Mouse (Mus musculus) heart, postnatal 10 days (tissue): ENCODE results near the gene Gbp3. TPM values are rescaled to one million over a fixed set of nuclear protein-coding genes. Genes with fewer than 3 reads are reported as not detected.
"Not testable (repeated sequence)": the region's sequence is repeated elsewhere in the genome, so short reads cannot be mapped to it uniquely, and the experiment has no call there.

Source experiments
- DNase-seq, 2 experiments: peaks; one replicate each; pipeline ENCODE4 v3.0.0; 2021
- intact Hi-C: fragments of 180-260 bp; cut with DNase I; formaldehyde crosslinking; loops from one replicate; pipeline ENCODE4 v1.15.1; 2025
- total RNA-seq, 2 experiments: library from RNA; stranded (reverse); gene quantifications; 2 replicates each; pipeline ENCODE4 v1.2.3; 2021

Gene Gbp3
- total RNA-seq, result 10 to 100 TPM in 1 of 2 experiments, 1 to 10 TPM in 1; 9.2 to 12.2 TPM

GRCm38 (mm10) chr3:142559632-142560228 is at the start of gene Gbp3:
Gene Gbp3, plus strand, starts transcription at chr3:142560026.
- intact Hi-C loops, result loop anchor here (1.0 to 5.0 kb wide), 4 partner anchors 29 to 148 kb away; partner anchors contain the start of gene Gbp7

GRCm38 (mm10) chr3:142528116-142528515 is 31.7 kb upstream of the Gbp3 start:
- intact Hi-C loops, result no loop called here
- peak; percentile 5 to 11 for DNase-seq

More at GRCm38 (mm10) chr3:142559632-142560228, at the start of gene Gbp3:
- peak; percentile 59 to 68 for DNase-seq

GRCm38 (mm10) chr3:142529597-142529996 is 30.2 kb upstream of the Gbp3 start:
- intact Hi-C loops, result no loop called here
- no peak for DNase-seq

GRCm38 (mm10) chr3:142530087-142530953 is 29.5 kb upstream of the Gbp3 start, which contains the start of gene Gbp7:
Gene Gbp7, plus strand, starts transcription at chr3:142530342.
- intact Hi-C loops, result loop anchor here (2.0 to 5.0 kb wide), 2 partner anchors 30 to 33 kb away; partner anchors contain the start of gene Gbp3
- peak; percentile 63 to 65 for DNase-seq

GRCm38 (mm10) chr3:142531595-142531994 is 28.2 kb upstream of the Gbp3 start:
- intact Hi-C loops, result loop anchor here (2.0 to 5.0 kb wide), 2 partner anchors 29 to 34 kb away; partner anchors contain the start of gene Gbp3
- no peak for DNase-seq

GRCm38 (mm10) chr3:142533185-142533584 is 26.6 kb upstream of the Gbp3 start:
- no peak for DNase-seq
- intact Hi-C loops, result loop anchor here (5.0 kb wide), 1 partner anchor 36 kb away; no protein-coding TSS in a partner anchor

- no peak for DNase-seq
- intact Hi-C loops, result no loop called here
Observed at GRCm38 (mm10) chr3:142535667-142536066, 24.2 kb upstream of the Gbp3 start.

GRCm38 (mm10) chr3:142541391-142541790 is 18.4 kb upstream of the Gbp3 start:
- no peak for DNase-seq
- intact Hi-C loops, result no loop called here

GRCm38 (mm10) chr3:142542776-142543175 is 17.1 kb upstream of the Gbp3 start:
- DNase-seq, intact Hi-C loops: not testable (repeated sequence)

- intact Hi-C loops, result no loop called here
Observed at GRCm38 (mm10) chr3:142546690-142547089, 13.1 kb upstream of the Gbp3 start.

GRCm38 (mm10) chr3:142550052-142550676 is 9.7 kb upstream of the Gbp3 start:
- no peak for DNase-seq
- intact Hi-C loops, result no loop called here

More at GRCm38 (mm10) chr3:142546690-142547089, 13.1 kb upstream of the Gbp3 start:
- DNase-seq, result no peak

GRCm38 (mm10) chr3:142554601-142555000 is 5.2 kb upstream of the Gbp3 start:
- intact Hi-C loops, result no loop called here
- no peak for DNase-seq

- DNase-seq, result no peak
- intact Hi-C loops, result no loop called here
Observed at GRCm38 (mm10) chr3:142555623-142556022, 4.2 kb upstream of the Gbp3 start.

GRCm38 (mm10) chr3:142560296-142560948 is 596 bp downstream of the Gbp3 start:
- intact Hi-C loops, result loop anchor here (1.0 to 5.0 kb wide), 4 partner anchors 30 to 147 kb away; partner anchors contain the start of gene Gbp7

GRCm38 (mm10) chr3:142561045-142561646 is 1.3 kb downstream of the Gbp3 start:
- intact Hi-C loops, result loop anchor here (2.0 to 5.0 kb wide), 2 partner anchors 30 to 146 kb away; partner anchors contain the start of gene Gbp7

More at GRCm38 (mm10) chr3:142560296-142560948, 596 bp downstream of the Gbp3 start:
- peak; percentile 88 to 92 for DNase-seq

GRCm38 (mm10) chr3:142561666-142562065 is 1.8 kb downstream of the Gbp3 start:
- no peak for DNase-seq
- intact Hi-C loops, result loop anchor here (2.0 to 5.0 kb wide), 2 partner anchors 31 to 146 kb away; partner anchors contain the start of gene Gbp7

More at GRCm38 (mm10) chr3:142561045-142561646, 1.3 kb downstream of the Gbp3 start:
- DNase-seq, result no peak

- intact Hi-C loops, result not testable (repeated sequence)
Observed at GRCm38 (mm10) chr3:142567490-142567889, 7.7 kb downstream of the Gbp3 start.

GRCm38 (mm10) chr3:142570738-142571137 is 10.9 kb downstream of the Gbp3 start:
- intact Hi-C loops, result no loop called here
- DNase-seq, result no peak

More at GRCm38 (mm10) chr3:142567490-142567889, 7.7 kb downstream of the Gbp3 start:
- DNase-seq, result not testable (repeated sequence)

GRCm38 (mm10) chr3:142577108-142577507 is 17.3 kb downstream of the Gbp3 start:
- no peak for DNase-seq
- intact Hi-C loops, result no loop called here
